Mouse (Mus musculus) lung, embryonic 15.5 days (tissue): ENCODE results near the gene Otp. TPM values are rescaled to one million over a fixed set of nuclear protein-coding genes. Genes with fewer than 3 reads are reported as not detected.

Source experiments
- ATAC-seq: fragments of 200-750 bp; cut with Nextera tagmentation; 2 replicates; pipeline ENCODE4 v1.8.0; 2017; ENCODE audit warnings: moderate number of reproducible peaks, borderline replicate concordance; ENCODE audit not compliant: low FRiP score, low TSS enrichment; ENCODE audit errors: extremely low read depth
- H3K27ac ChIP-seq: fragments of 300-500 bp; sonication (generic); 2 replicates; pipeline ENCODE4 v1.5.1; 2015; ENCODE audit warnings: moderate library complexity, mild to moderate bottlenecking, inconsistent platforms
- H3K27me3 ChIP-seq: fragments of 300-500 bp; sonication (generic); 2 replicates; pipeline ENCODE4 v1.6.1; 2015; ENCODE audit warnings: inconsistent platforms
- H3K36me3 ChIP-seq: fragments of 300-500 bp; sonication (generic); 2 replicates; pipeline ENCODE4 v1.6.1; 2015; ENCODE audit warnings: inconsistent platforms
- H3K4me1 ChIP-seq: fragments of 300-500 bp; sonication (generic); 2 replicates; pipeline ENCODE4 v1.6.1; 2015; ENCODE audit warnings: inconsistent platforms
- H3K4me2 ChIP-seq: fragments of 300-500 bp; sonication (generic); 2 replicates; pipeline ENCODE4 v1.6.1; 2015; ENCODE audit warnings: inconsistent platforms, mild to moderate bottlenecking, moderate library complexity
- H3K4me3 ChIP-seq: fragments of 300-500 bp; sonication (generic); 2 replicates; pipeline ENCODE4 v1.5.1; 2015; ENCODE audit warnings: mild to moderate bottlenecking, inconsistent platforms
- H3K9ac ChIP-seq: fragments of 300-500 bp; sonication (generic); 2 replicates; pipeline ENCODE4 v1.6.1; 2015; ENCODE audit warnings: inconsistent platforms
- H3K9me3 ChIP-seq: fragments of 300-500 bp; sonication (generic); 2 replicates; pipeline ENCODE4 v1.6.1; 2016; ENCODE audit warnings: inconsistent platforms
- WGBS: fragments of 180-500 bp; shearing (Covaris S2); methylation state at CpG from one replicate; pipeline ENCODE4 v1.1.7; 2015; 5-methylcytosine and 5-hydroxymethylcytosine counted together
- polyA plus RNA-seq: library from polyadenylated mRNA; unstranded; fragments of >200 nt; fragmentation: Nextera tagmentation; extraction: Ambion mirVana; gene quantifications from 2 replicates; pipeline ENCODE4 v1.2.1, GENCODE M21; 2015

Gene Otp
- polyA plus RNA-seq, 1 experiment from 2014 or later = not detected

- H3K27ac ChIP-seq = no peak overlapping the region
- H3K4me3 ChIP-seq = no peak overlapping the region
- H3K9ac ChIP-seq = no peak overlapping the region
- H3K27me3 ChIP-seq = peaks cover 95% of the 10 kb centered on the region
- H3K9me3 ChIP-seq = no peaks in the 10 kb centered on the region
- peaks cover 6% of the 10 kb centered on the region for H3K4me1 ChIP-seq
- H3K4me2 ChIP-seq = no peak overlapping the region
- no peak for ATAC-seq
- no peaks in the 10 kb centered on the region for H3K36me3 ChIP-seq
- 19% methylated on average over 2 of the region's 2 CpGs for WGBS
Measured at GRCm38 (mm10) chr13:94866906-94867305, 8.5 kb upstream of the Otp start.

- no peaks in the 10 kb centered on the region for H3K9me3 ChIP-seq
- peaks cover 6% of the 10 kb centered on the region for H3K4me1 ChIP-seq
- no peak overlapping the region for H3K4me2 ChIP-seq
- no peak overlapping the region for H3K4me3 ChIP-seq
- H3K36me3 ChIP-seq = no peaks in the 10 kb centered on the region
- ATAC-seq = no peak
- no peak overlapping the region for H3K27ac ChIP-seq
- no peak overlapping the region for H3K9ac ChIP-seq
- H3K27me3 ChIP-seq = peaks cover 98% of the 10 kb centered on the region
- WGBS = 49% methylated on average over 4 of the region's 4 CpGs
Measured at GRCm38 (mm10) chr13:94867772-94868171, 7.6 kb upstream of the Otp start.

GRCm38 (mm10) chr13:94868478-94868950 lies 6.9 kb upstream of the Otp start:
- peak overlapping the region; percentile 27 for H3K4me3 ChIP-seq
- WGBS = 1% methylated on average over 34 of the region's 35 CpGs
- no peaks in the 10 kb centered on the region for H3K9me3 ChIP-seq
- H3K36me3 ChIP-seq = no peaks in the 10 kb centered on the region
- H3K27ac ChIP-seq = no peak overlapping the region
- H3K27me3 ChIP-seq = peaks cover 98% of the 10 kb centered on the region
- peak overlapping the region; percentile 54 for H3K4me2 ChIP-seq
- no peak; the same call in 1 of the 2 replicates for ATAC-seq
- H3K9ac ChIP-seq = no peak overlapping the region
- H3K4me1 ChIP-seq = peaks cover 6% of the 10 kb centered on the region

- H3K4me2 ChIP-seq = no peak overlapping the region
- H3K27ac ChIP-seq = no peak overlapping the region
- no peak for ATAC-seq
- peaks cover 6% of the 10 kb centered on the region for H3K4me1 ChIP-seq
- peaks cover 99% of the 10 kb centered on the region for H3K27me3 ChIP-seq
- H3K36me3 ChIP-seq = no peaks in the 10 kb centered on the region
- no peak overlapping the region for H3K9ac ChIP-seq
- no peaks in the 10 kb centered on the region for H3K9me3 ChIP-seq
- 4% methylated on average over 8 of the region's 8 CpGs for WGBS
- H3K4me3 ChIP-seq = no peak overlapping the region
Measured at GRCm38 (mm10) chr13:94869541-94869940, 5.9 kb upstream of the Otp start.

GRCm38 (mm10) chr13:94870071-94870460 lies 5.3 kb upstream of the Otp start:
- Histone ChIP-seq H3K4me3 (no peak overlapping the region), H3K4me1 (peaks cover 6% of the 10 kb centered on the region), H3K4me2 (no peak overlapping the region), H3K27ac (no peak overlapping the region), H3K36me3 (no peaks in the 10 kb centered on the region), H3K9me3 (no peaks in the 10 kb centered on the region), H3K27me3 (peaks cover 99% of the 10 kb centered on the region), H3K9ac (no peak overlapping the region)
- ATAC-seq = no peak
- 4% methylated on average over 9 of the region's 9 CpGs for WGBS

- H3K9me3 ChIP-seq = no peaks in the 10 kb centered on the region
- ATAC-seq = no peak
- H3K4me1 ChIP-seq = peaks cover 6% of the 10 kb centered on the region
Measured at GRCm38 (mm10) chr13:94870461-94871186, 4.8 kb upstream of the Otp start.

GRCm38 (mm10) chr13:94871806-94872320 lies 3.5 kb upstream of the Otp start:
- no peak overlapping the region for H3K9ac ChIP-seq
- H3K27me3 ChIP-seq = peaks cover 98% of the 10 kb centered on the region
- no peaks in the 10 kb centered on the region for H3K9me3 ChIP-seq
- H3K4me1 ChIP-seq = peaks cover 6% of the 10 kb centered on the region
- no peak overlapping the region for H3K4me2 ChIP-seq
- H3K4me3 ChIP-seq = no peak overlapping the region
- no peaks in the 10 kb centered on the region for H3K36me3 ChIP-seq
- H3K27ac ChIP-seq = no peak overlapping the region
- WGBS = 1% methylated on average over 7 of the region's 7 CpGs
- no peak for ATAC-seq

More at GRCm38 (mm10) chr13:94870461-94871186, 4.8 kb upstream of the Otp start:
- Histone ChIP-seq H3K27ac (no peak overlapping the region), H3K4me3 (no peak overlapping the region), H3K4me2 (no peak overlapping the region), H3K27me3 (peaks cover 99% of the 10 kb centered on the region), H3K9ac (no peak overlapping the region), H3K36me3 (no peaks in the 10 kb centered on the region)
- WGBS = 1% methylated on average over 21 of the region's 21 CpGs

- Histone ChIP-seq H3K4me3 (no peak overlapping the region), H3K27me3 (peaks cover 98% of the 10 kb centered on the region), H3K4me2 (no peak overlapping the region), H3K27ac (no peak overlapping the region), H3K4me1 (peaks cover 6% of the 10 kb centered on the region), H3K9me3 (no peaks in the 10 kb centered on the region), H3K9ac (no peak overlapping the region), H3K36me3 (no peaks in the 10 kb centered on the region)
- ATAC-seq = no peak
- under 1% methylated on average over 19 of the region's 19 CpGs for WGBS
Measured at GRCm38 (mm10) chr13:94872439-94872838, 3.0 kb upstream of the Otp start.

- Histone ChIP-seq H3K27ac (no peak overlapping the region), H3K4me3 (no peak overlapping the region), H3K4me1 (peaks cover 5% of the 10 kb centered on the region), H3K9ac (no peak overlapping the region), H3K4me2 (no peak overlapping the region), H3K9me3 (no peaks in the 10 kb centered on the region), H3K27me3 (peaks cover 98% of the 10 kb centered on the region), H3K36me3 (no peaks in the 10 kb centered on the region)
- ATAC-seq = no peak
- WGBS = 1% methylated on average over 54 of the region's 54 CpGs
Measured at GRCm38 (mm10) chr13:94873111-94874038, 2.0 kb upstream of the Otp start.

GRCm38 (mm10) chr13:94874039-94874425 lies 1.4 kb upstream of the Otp start:
- H3K4me2 ChIP-seq = no peak overlapping the region
- no peaks in the 10 kb centered on the region for H3K36me3 ChIP-seq
- WGBS = 3% methylated on average over 8 of the region's 8 CpGs
- H3K27ac ChIP-seq = no peak overlapping the region
- no peaks in the 10 kb centered on the region for H3K4me1 ChIP-seq
- no peak overlapping the region for H3K9ac ChIP-seq
- no peak for ATAC-seq
- H3K27me3 ChIP-seq = peaks cover 93% of the 10 kb centered on the region
- no peak overlapping the region for H3K4me3 ChIP-seq
- H3K9me3 ChIP-seq = no peaks in the 10 kb centered on the region

- H3K36me3 ChIP-seq = no peaks in the 10 kb centered on the region
- H3K27ac ChIP-seq = no peak overlapping the region
- H3K27me3 ChIP-seq = peaks cover 88% of the 10 kb centered on the region
- H3K4me2 ChIP-seq = no peak overlapping the region
- no peak overlapping the region for H3K9ac ChIP-seq
- H3K9me3 ChIP-seq = no peaks in the 10 kb centered on the region
- no peaks in the 10 kb centered on the region for H3K4me1 ChIP-seq
- H3K4me3 ChIP-seq = no peak overlapping the region
- ATAC-seq = 0 out of 2 replicates have a peak, but pooled peaks have one; percentile 11
- 3% methylated on average over 21 of the region's 23 CpGs for WGBS
Measured at GRCm38 (mm10) chr13:94874656-94875395, 576 bp upstream of the Otp start.
